Mouse (Mus musculus) MEL (cell line): Measurements from ENCODE around the gene Vps51. TPM values are rescaled to one million over a fixed set of nuclear protein-coding genes. Genes with fewer than 3 reads are reported as not detected.

ENCODE experiments used
- DNase-seq: peaks from one replicate; pipeline ENCODE4 v3.0.0; 2011; ENCODE audit warnings: low read depth, low spot score
- H3K27ac ChIP-seq: 2 replicates; pipeline ENCODE4 v1.5.1; 2012; ENCODE audit warnings: low read depth, mild to moderate bottlenecking, control low read depth, low read length, moderate library complexity; ENCODE audit not compliant: control insufficient read depth
- H3K27me3 ChIP-seq, 2 experiments: fragments of 150-350 bp in 1 of 2; sonication (generic) in 1 of 2; 2 replicates each; pipeline ENCODE4 v1.6.1; 2012; ENCODE audit warnings: low read length in 2 of 2, mild to moderate bottlenecking in 2 of 2, improper control_type of control experiment in 1 of 2, moderate library complexity in 1 of 2; ENCODE audit not compliant: insufficient read depth in 2 of 2, control insufficient read depth in 1 of 2
- H3K36me3 ChIP-seq, 2 experiments: 2 replicates each; pipeline ENCODE4 v1.6.1; 2012 to 2014; ENCODE audit warnings: low read length in 2 of 2, improper control_type of control experiment in 1 of 2, inconsistent platforms in 1 of 2, mild to moderate bottlenecking in 1 of 2; ENCODE audit not compliant: insufficient read depth in 2 of 2, control insufficient read depth in 1 of 2
- H3K4me1 ChIP-seq, 2 experiments: fragments of 150-350 bp in 1 of 2; sonication (generic) in 1 of 2; 2 replicates each; pipeline ENCODE4 v1.6.1; 2012; ENCODE audit warnings: low read length in 2 of 2, improper control_type of control experiment in 1 of 2, mild to moderate bottlenecking in 1 of 2; ENCODE audit not compliant: insufficient read depth in 2 of 2, control insufficient read depth in 1 of 2
- H3K4me3 ChIP-seq, 2 experiments: fragments of 150-350 bp in 1 of 2; sonication (generic) in 1 of 2; 2 replicates each; pipeline ENCODE4 v1.5.1; 2012; ENCODE audit warnings: low read depth in 2 of 2, low read length in 2 of 2, mild to moderate bottlenecking in 2 of 2, moderate library complexity in 2 of 2, control low read depth in 1 of 2, improper control_type of control experiment in 1 of 2; ENCODE audit not compliant: control insufficient read depth in 1 of 2, insufficient read depth in 1 of 2
- H3K79me2 ChIP-seq: 2 replicates; pipeline ENCODE4 v1.6.1; 2012; ENCODE audit warnings: mild to moderate bottlenecking, low read length, moderate library complexity; ENCODE audit not compliant: control insufficient read depth, poor library complexity, insufficient read depth
- H3K9ac ChIP-seq: 2 replicates; pipeline ENCODE4 v1.6.1; 2012; ENCODE audit warnings: low read depth, mild to moderate bottlenecking, control low read depth, low read length, moderate library complexity; ENCODE audit not compliant: control insufficient read depth, poor library complexity, severe bottlenecking
- H3K9me3 ChIP-seq: fragments of 150-350 bp; sonication (generic); replicated peaks from 2 replicates; pipeline ENCODE4 v1.6.1; 2012; ENCODE audit warnings: mild to moderate bottlenecking, low read length, improper control_type of control experiment, moderate library complexity; ENCODE audit not compliant: insufficient read depth
- BHLHE40 ChIP-seq: IDR thresholded peaks from 2 replicates; pipeline ENCODE4 v1.6.1; 2012; ENCODE audit warnings: low read depth, mild to moderate bottlenecking, inconsistent platforms, low read length, improper control_type of control experiment, borderline replicate concordance
- CHD1 ChIP-seq: IDR thresholded peaks from 2 replicates; pipeline ENCODE4 v1.6.1; 2012; ENCODE audit warnings: low read depth, mild to moderate bottlenecking, inconsistent platforms, low read length, improper control_type of control experiment
- CTCF ChIP-seq, 3 experiments: IDR thresholded peaks in 2 of 3; conservative IDR thresholded peaks in 1 of 3; 2 replicates each; pipeline ENCODE4 v1.5.1; 2011 to 2012; ENCODE audit warnings: low read length in 3 of 3, low read depth in 2 of 3, mild to moderate bottlenecking in 2 of 3, improper control_type of control experiment in 1 of 3, inconsistent platforms in 1 of 3, mixed read lengths in 1 of 3, moderate library complexity in 1 of 3; ENCODE audit not compliant: control insufficient read depth in 1 of 3, insufficient read depth in 1 of 3, poor library complexity in 1 of 3, severe bottlenecking in 1 of 3
- E2F4 ChIP-seq: IDR thresholded peaks from 2 replicates; pipeline ENCODE4 v1.6.1; 2011; ENCODE audit warnings: low read depth, low read length, improper control_type of control experiment, borderline replicate concordance
- ELF1 ChIP-seq: IDR thresholded peaks from 2 replicates; pipeline ENCODE4 v1.6.1; 2014; ENCODE audit warnings: low read depth, mild to moderate bottlenecking, inconsistent platforms, low read length, improper control_type of control experiment, moderate library complexity
- EP300 ChIP-seq, 2 experiments: IDR thresholded peaks; 2 replicates each; pipeline ENCODE4 v1.6.1; 2011; ENCODE audit warnings: improper control_type of control experiment in 2 of 2, low read length in 2 of 2, low read depth in 1 of 2, mild to moderate bottlenecking in 1 of 2
- ETS1 ChIP-seq: IDR thresholded peaks from 2 replicates; pipeline ENCODE4 v1.6.1; 2012; ENCODE audit warnings: low read depth, mild to moderate bottlenecking, inconsistent platforms, low read length, improper control_type of control experiment, moderate library complexity
- GABPA ChIP-seq: IDR thresholded peaks from 2 replicates; pipeline ENCODE4 v1.6.1; 2012; ENCODE audit warnings: low read depth, mild to moderate bottlenecking, inconsistent platforms, low read length, improper control_type of control experiment, moderate library complexity
- GATA1 ChIP-seq: IDR thresholded peaks from 2 replicates; pipeline ENCODE4 v1.6.1; 2011; ENCODE audit warnings: low read depth, low read length, improper control_type of control experiment
- JUND ChIP-seq: IDR thresholded peaks from 2 replicates; pipeline ENCODE4 v1.6.1; 2011; ENCODE audit warnings: low read depth, mild to moderate bottlenecking, improper control_type of control experiment, low read length
- KAT2A ChIP-seq: conservative IDR thresholded peaks from 2 replicates; pipeline ENCODE4 v1.6.1; 2012; ENCODE audit warnings: low read depth, low read length, improper control_type of control experiment, inconsistent platforms
- MAZ ChIP-seq: IDR thresholded peaks from 2 replicates; pipeline ENCODE4 v1.6.1; 2012; ENCODE audit warnings: low read depth, mild to moderate bottlenecking, inconsistent platforms, low read length, improper control_type of control experiment
- MEF2A ChIP-seq: IDR thresholded peaks from 2 replicates; pipeline ENCODE4 v1.6.1; 2014; ENCODE audit warnings: low read depth, mild to moderate bottlenecking, inconsistent platforms, low read length, improper control_type of control experiment; ENCODE audit not compliant: poor library complexity, insufficient replicate concordance, severe bottlenecking; ENCODE audit errors: extremely low read depth
- MXI1 ChIP-seq: IDR thresholded peaks from 2 replicates; pipeline ENCODE4 v1.6.1; 2011; ENCODE audit warnings: mild to moderate bottlenecking, low read depth, low read length, improper control_type of control experiment
- MYB ChIP-seq: IDR thresholded peaks from 2 replicates; pipeline ENCODE4 v1.6.1; 2011; ENCODE audit warnings: mild to moderate bottlenecking, low read depth, low read length, improper control_type of control experiment
- NELFE ChIP-seq: IDR thresholded peaks from 2 replicates; pipeline ENCODE4 v1.6.1; 2011; ENCODE audit warnings: low read depth, low read length, improper control_type of control experiment
- POLR2A ChIP-seq, 2 experiments: IDR thresholded peaks; 2 replicates each; pipeline ENCODE4 v1.6.1; 2011 to 2012; ENCODE audit warnings: low read length in 2 of 2, mild to moderate bottlenecking in 2 of 2, control low read depth in 1 of 2, improper control_type of control experiment in 1 of 2, low read depth in 1 of 2, moderate library complexity in 1 of 2; ENCODE audit not compliant: control insufficient read depth in 1 of 2, insufficient read depth in 1 of 2, poor library complexity in 1 of 2
- POLR2AphosphoS2 ChIP-seq: IDR thresholded peaks from 2 replicates; pipeline ENCODE4 v1.6.1; 2011; ENCODE audit warnings: low read length, improper control_type of control experiment
- POLR2AphosphoS5 ChIP-seq: IDR thresholded peaks from 2 replicates; pipeline ENCODE4 v1.6.1; 2012; ENCODE audit warnings: low read depth, borderline replicate concordance, mild to moderate bottlenecking, inconsistent platforms, low read length, moderate library complexity, mixed read lengths
- RAD21 ChIP-seq: IDR thresholded peaks from 2 replicates; pipeline ENCODE4 v1.6.1; 2011; ENCODE audit warnings: mild to moderate bottlenecking, low read depth, low read length, improper control_type of control experiment
- RCOR1 ChIP-seq: IDR thresholded peaks from 2 replicates; pipeline ENCODE4 v1.6.1; 2012; ENCODE audit warnings: low read depth, mild to moderate bottlenecking, inconsistent platforms, low read length, improper control_type of control experiment
- SIN3A ChIP-seq: IDR thresholded peaks from 2 replicates; pipeline ENCODE4 v1.6.1; 2012; ENCODE audit warnings: low read length, improper control_type of control experiment, inconsistent platforms
- SMC3 ChIP-seq: IDR thresholded peaks from 2 replicates; pipeline ENCODE4 v1.6.1; 2011; ENCODE audit warnings: low read depth, low read length, improper control_type of control experiment
- TAL1 ChIP-seq: IDR thresholded peaks from 2 replicates; pipeline ENCODE4 v1.6.1; 2012; ENCODE audit warnings: mild to moderate bottlenecking, inconsistent platforms, low read length, moderate library complexity, mixed read lengths
- TBP ChIP-seq: IDR thresholded peaks from 2 replicates; pipeline ENCODE4 v1.8.0; 2011; ENCODE audit warnings: low read depth, low read length, improper control_type of control experiment
- TCF12 ChIP-seq: IDR thresholded peaks from 2 replicates; pipeline ENCODE4 v1.6.1; 2014; ENCODE audit warnings: low read depth, mild to moderate bottlenecking, inconsistent platforms, low read length, improper control_type of control experiment, moderate library complexity
- USF1 ChIP-seq: IDR thresholded peaks from 2 replicates; pipeline ENCODE4 v1.6.1; 2014; ENCODE audit warnings: low read depth, mild to moderate bottlenecking, inconsistent platforms, low read length, improper control_type of control experiment, moderate library complexity
- USF2 ChIP-seq, 2 experiments: IDR thresholded peaks; 2 replicates each; pipeline ENCODE4 v1.6.1; 2011 to 2012; ENCODE audit warnings: improper control_type of control experiment in 2 of 2, low read length in 2 of 2, borderline replicate concordance in 1 of 2, inconsistent platforms in 1 of 2, low read depth in 1 of 2, mild to moderate bottlenecking in 1 of 2; ENCODE audit not compliant: insufficient read depth in 1 of 2
- ZC3H11A ChIP-seq: IDR thresholded peaks from 2 replicates; pipeline ENCODE4 v1.6.1; 2012; ENCODE audit warnings: low read depth, mild to moderate bottlenecking, inconsistent platforms, low read length, improper control_type of control experiment
- ZKSCAN1 ChIP-seq: IDR thresholded peaks from 2 replicates; pipeline ENCODE4 v1.6.1; 2012; ENCODE audit warnings: low read depth, mild to moderate bottlenecking, inconsistent platforms, low read length, improper control_type of control experiment, moderate library complexity
- ZMIZ1 ChIP-seq: IDR thresholded peaks from 2 replicates; pipeline ENCODE4 v1.6.1; 2012; ENCODE audit warnings: low read depth, mild to moderate bottlenecking, inconsistent platforms, low read length, improper control_type of control experiment, moderate library complexity
- ZNF384 ChIP-seq: IDR thresholded peaks from 2 replicates; pipeline ENCODE4 v1.6.1; 2012; ENCODE audit warnings: low read depth, mild to moderate bottlenecking, inconsistent platforms, low read length, improper control_type of control experiment
- polyA plus RNA-seq, 2 experiments: library from polyadenylated mRNA; stranded (reverse) in 1 of 2; unstranded in 1 of 2; fragments of >175 nt in 1 of 2; fragments of >200 nt in 1 of 2; gene quantifications; 2 replicates each; pipeline versions ENCODE4 v1.2.1 to v1.2.4; 2012; ENCODE audit warnings: low replicate concordance in 2 of 2, low read depth in 1 of 2; ENCODE audit not compliant: insufficient read length in 2 of 2, insufficient read depth in 1 of 2, missing spikeins in 1 of 2
- total RNA-seq: library from RNA; depleted of rRNA; stranded (reverse); fragments of 300-350 nt; gene quantifications from 2 replicates; pipeline ENCODE4 v1.2.3, GENCODE M21; 2012

The Vps51 gene
- total and polyA plus RNA-seq, 3 experiments, result 29.4 to 60.5 TPM; not detected in 1

GRCm38 (mm10) chr19:6067724-6068415, 9.2 kb downstream of the Vps51 start, which contains the start of gene Tm7sf2 (continued):
- TF ChIP-seq POLR2AphosphoS5, result no peak
- TF ChIP-seq GABPA, result no peak
- TF ChIP-seq, all 39 proteins: peak for 7

GRCm38 (mm10) chr19:6067011-6067723, 9.9 kb downstream of the Vps51 start:
- H3K9me3 ChIP-seq, result no peaks in the 10 kb centered on the region
- peak overlapping the region; percentile 49 to 73 for H3K4me3 ChIP-seq
- no peaks in the 10 kb centered on the region for H3K27me3 ChIP-seq
- H3K79me2 ChIP-seq, result peaks cover 6% of the 10 kb centered on the region
- peak overlapping the region; percentile 15 for H3K27ac ChIP-seq
- peaks cover 0 to 6% of the 10 kb centered on the region in 2 experiments; a peak in 1 of 4 replicates for H3K36me3 ChIP-seq
- peak; percentile 93 for DNase-seq
- peaks cover 0 to 12% of the 10 kb centered on the region in 2 experiments; a peak in 3 of 4 replicates for H3K4me1 ChIP-seq
- H3K9ac ChIP-seq, result peak overlapping the region; percentile 75
- TF ChIP-seq ZC3H11A (no peak), USF2 (IDR thresholded peaks at IDR 0.05; ENCODE audit: borderline replicate concordance in 1 of 2, insufficient read depth in 1 of 2, low read depth in 1 of 2, low read length in 2 of 2) (no peak), MYB (no peak), USF1 (no peak), RAD21 (peak; percentile 28), POLR2AphosphoS2 (no peak), TCF12 (no peak), MEF2A (no peak), BHLHE40 (no peak), KAT2A (no peak), GATA1 (no peak), SIN3A (peak; percentile 49), E2F4 (no peak), CHD1 (no peak), ETS1 (no peak), MAZ (peak; percentile 46), GABPA (no peak), TAL1 (no peak), ZNF384 (no peak), RCOR1 (no peak), POLR2AphosphoS5 (no peak), CTCF (IDR thresholded peaks at IDR 0.05 in 2 of 3, conservative IDR thresholded peaks at IDR 0.05 in 1 of 3; ENCODE audit: control insufficient read depth in 1 of 3, insufficient read depth in 1 of 3, low read depth in 2 of 3, low read length in 3 of 3, poor library complexity in 1 of 3, severe bottlenecking in 1 of 3) (peak; percentile 75 to 95 (median 92)), ZKSCAN1 (no peak), ELF1 (no peak), MXI1 (no peak), EP300 (IDR thresholded peaks at IDR 0.05; ENCODE audit: low read depth in 1 of 2, low read length in 2 of 2) (no peak), ZMIZ1 (no peak), SMC3 (peak; percentile 67), TBP (no peak), NELFE (no peak), JUND (no peak), POLR2A (IDR thresholded peaks at IDR 0.05; ENCODE audit: control insufficient read depth in 1 of 2, insufficient read depth in 1 of 2, low read depth in 1 of 2, low read length in 2 of 2, poor library complexity in 1 of 2) (no peak)
